26 mouse cellular contexts compared by ENCODE assay signal in genomic region chr14:11699654-11700053, GRCm38 (mm10).
DNase-seq lines count a peak whose midpoint lies in the region; ATAC-seq and TF ChIP-seq lines count a peak whose summit lies in the region.
"Had no signal": no experiment of that assay in that cellular context is flagged by ENCODE, and none has a peak within 500 bp of the region (broad histone marks: within the 10 kb centered on the region; RNA-seq: fewer than 3 reads in every experiment).

No protein-coding gene starts in this region.

- peak; percentile 58 for DNase-seq in ES-CJ7 (ENCODE audit: low read depth, low spot score)
- peak; percentile 42 for DNase-seq in R1 (ENCODE audit: low read depth, low spot score)
- DNase-seq in ZHBTc4 (ENCODE audit: low read depth, low spot score), result peak; percentile 72
- no peak for DNase-seq in right cerebral cortex, adult 18-20 months
- no peak for DNase-seq in cerebellum, postnatal 14 days
- no peak for DNase-seq in heart, postnatal 10 days
- DNase-seq: adrenal gland, adult 2 months; adrenal gland, adult 8-10 months; adrenal gland, postnatal 10 days; adrenal gland, postnatal 14 days; adrenal gland, postnatal 25 days; adrenal gland, postnatal 36 days; B cell, adult 2 months; cerebellum, adult 11 months; cerebellum, adult 11-12 months; cerebellum, adult 18-20 months; cerebellum, adult 2 months; cerebellum, adult 8-10 months; cerebellum, adult 9-10 months had no signal

- H3K9ac ChIP-seq in ES-Bruce4 (ENCODE audit: low read depth, poor library complexity, severe bottlenecking), result no peak overlapping the region
- no peak overlapping the region for H3K9ac ChIP-seq in kidney, embryonic 16.5 days (replicated peaks; ENCODE audit: low read length)

- H3K27me3 ChIP-seq in ES-Bruce4 (ENCODE audit: control insufficient read depth, insufficient read depth, low read length, poor library complexity, severe bottlenecking), result no peaks in the 10 kb centered on the region
- H3K27me3 ChIP-seq in kidney, embryonic 16.5 days (ENCODE audit: insufficient read depth, low read length), result no peaks in the 10 kb centered on the region
- H3K27me3 ChIP-seq: CH12.LX, Patski had no signal

- H3K36me3 ChIP-seq in ES-Bruce4 (ENCODE audit: control insufficient read depth, insufficient read depth, low read length, poor library complexity, severe bottlenecking), result no peaks in the 10 kb centered on the region
- no peaks in the 10 kb centered on the region for H3K36me3 ChIP-seq in kidney, embryonic 16.5 days (ENCODE audit: insufficient read depth, low read length)
- H3K36me3 ChIP-seq: G1E had no signal

- intact Hi-C loops in heart, postnatal 10 days (cut with DNase I), result no loop called here

- peaks cover 5% of the 10 kb centered on the region for H3K4me1 ChIP-seq in ES-Bruce4 (ENCODE audit: control insufficient read depth, insufficient read depth, low read length)
- H3K4me1 ChIP-seq in kidney, embryonic 16.5 days (ENCODE audit: insufficient read depth, low read length), result 0 out of 2 replicates have a peak, but pooled peaks cover 4% of the 10 kb centered on the region

- H3K4me2 ChIP-seq in kidney, embryonic 16.5 days (replicated peaks; ENCODE audit: low read depth, low read length), result no peak overlapping the region

- no peak overlapping the region for H3K27ac ChIP-seq in ES-Bruce4 (ENCODE audit: insufficient read depth, low read length)
- no peak overlapping the region for H3K27ac ChIP-seq in kidney, embryonic 16.5 days (ENCODE audit: low read length)

- H3K9me3 ChIP-seq in ES-Bruce4 (replicated peaks; ENCODE audit: control insufficient read depth, insufficient read depth, low read length, poor library complexity, severe bottlenecking), result no peaks in the 10 kb centered on the region
- no peaks in the 10 kb centered on the region for H3K9me3 ChIP-seq in kidney, embryonic 16.5 days (ENCODE audit: low read length)

- no peak overlapping the region for H3K4me3 ChIP-seq in ES-Bruce4 (ENCODE audit: low read depth, low read length)
- no peak overlapping the region for H3K4me3 ChIP-seq in kidney, embryonic 16.5 days (ENCODE audit: low read length)

- TF ChIP-seq EP300 in ES-Bruce4 (IDR thresholded peaks at IDR 0.05; ENCODE audit: insufficient read depth, low read depth, low read length), result 0 out of 2 replicates have a peak, but pooled peaks have one; percentile 11

- no peak for ATAC-seq in kidney, embryonic 16.5 days (ENCODE audit: low FRiP score, low TSS enrichment)
- ATAC-seq: activated CD4-positive, CD25-positive, alpha-beta regulatory T cell, adult 4 months; CD4-positive, CD25-positive, alpha-beta regulatory T cell, adult 4 months; Patski had no signal

- WGBS in kidney, embryonic 16.5 days, result 95% methylated on average over 2 of the region's 2 CpGs

- TF ChIP-seq POLR2A in ES-Bruce4 (IDR thresholded peaks at IDR 0.05; ENCODE audit: insufficient read depth, low read length), result no peak

- no peak for TF ChIP-seq CTCF in ES-Bruce4 (IDR thresholded peaks at IDR 0.05; ENCODE audit: low read depth, low read length)

Comparison
In these comparisons a context has a peak if more than half of its experiments do, and no peak if none do; other contexts are left out.
1. DNase-seq: peak in ES-CJ7 (single experiment), R1 (single experiment) and ZHBTc4 (single experiment); none in right cerebral cortex, adult 18-20 months (single experiment), cerebellum, postnatal 14 days (0 of 2) and heart, postnatal 10 days (0 of 2).